Mouse (Mus musculus): ENCODE measurements at regions not wholly inside any gene's neighbourhood (a gene's known extent, or its start where the extent isn't known, plus 50 kb on each side); places are given as distances from the start of the nearest gene placed in this dataset.

GRCm38 (mm10) chr9:31794911-31795310, 118.4 kb downstream of the Barx2 start:
- DNase-seq (ENCODE audit: low spot score) = no peak

GRCm38 (mm10) chr9:31775956-31776355, 137.3 kb downstream of the Barx2 start:
- DNase-seq (ENCODE audit: low spot score) = no peak

GRCm38 (mm10) chr9:31765401-31765800, 147.9 kb downstream of the Barx2 start:
- DNase-seq (ENCODE audit: low spot score) = no peak

- no peak for DNase-seq (ENCODE audit: low spot score)
These were observed 155.2 kb downstream of the Barx2 start for GRCm38 (mm10) chr9:31757894-31758561.

- DNase-seq (ENCODE audit: low spot score) = no peak
These were observed 182.8 kb downstream of the Barx2 start for GRCm38 (mm10) chr9:31730443-31730842.

- no peak for DNase-seq (ENCODE audit: low spot score)
These were observed 194.0 kb downstream of the Barx2 start for GRCm38 (mm10) chr9:31719309-31719708.

GRCm38 (mm10) chr9:31710022-31710421, 203.2 kb downstream of the Barx2 start:
- no peak for DNase-seq (ENCODE audit: low spot score)

GRCm38 (mm10) chr9:31706688-31707087, 206.6 kb downstream of the Barx2 start:
- no peak for DNase-seq (ENCODE audit: low spot score)

GRCm38 (mm10) chr9:31690921-31691475, 222.3 kb downstream of the Barx2 start:
- no peak for DNase-seq (ENCODE audit: low spot score)

- DNase-seq (ENCODE audit: low spot score) = no peak
These were observed 224.1 kb upstream of the Tmem45b start for GRCm38 (mm10) chr9:31688398-31688705.

- DNase-seq (ENCODE audit: low spot score) = peak; percentile 12
These were observed 223.6 kb upstream of the Tmem45b start for GRCm38 (mm10) chr9:31687686-31688397.

GRCm38 (mm10) chr9:31686466-31686865, 222.2 kb upstream of the Tmem45b start:
- DNase-seq (ENCODE audit: low spot score) = no peak

GRCm38 (mm10) chr9:31684812-31685188, 220.5 kb upstream of the Tmem45b start:
- DNase-seq (ENCODE audit: low spot score) = no peak

GRCm38 (mm10) chr9:31684099-31684811, 220.0 kb upstream of the Tmem45b start:
- DNase-seq (ENCODE audit: low spot score) = no peak

GRCm38 (mm10) chr9:31683302-31684081, 219.2 kb upstream of the Tmem45b start:
- peak; percentile 16 for DNase-seq (ENCODE audit: low spot score)

- DNase-seq (ENCODE audit: low spot score) = no peak
These were observed 218.6 kb upstream of the Tmem45b start for GRCm38 (mm10) chr9:31682893-31683292.

GRCm38 (mm10) chr9:31677150-31677549, 212.9 kb upstream of the Tmem45b start:
- no peak for DNase-seq (ENCODE audit: low spot score)

GRCm38 (mm10) chr9:31659026-31659425, 194.8 kb upstream of the Tmem45b start:
- DNase-seq (ENCODE audit: low spot score) = no peak

- DNase-seq (ENCODE audit: low spot score) = no peak
These were observed 193.3 kb upstream of the Tmem45b start for GRCm38 (mm10) chr9:31657612-31658011.

GRCm38 (mm10) chr9:31656676-31657075, 192.4 kb upstream of the Tmem45b start:
- DNase-seq (ENCODE audit: low spot score) = no peak

GRCm38 (mm10) chr9:31654747-31655146, 190.5 kb upstream of the Tmem45b start:
- DNase-seq (ENCODE audit: low spot score) = no peak

- no peak for DNase-seq (ENCODE audit: low spot score)
These were observed 190.0 kb upstream of the Tmem45b start for GRCm38 (mm10) chr9:31654213-31654612.
